Mouse (Mus musculus): ENCODE data around the gene Mad1l1. TPM values are rescaled to one million over a fixed set of nuclear protein-coding genes. Genes with fewer than 3 reads are reported as not detected.
A peak's percentile ranks its signal among the peaks of the same experiment; 100 is the strongest.

The Mad1l1 gene
- total RNA-seq, 2 experiments from 2014 or later = 22.1 to 28.5 TPM

- no peak for DNase-seq
Measured at GRCm38 (mm10) chr5:140324058-140324457, 2.7 kb upstream of the Mad1l1 start.

GRCm38 (mm10) chr5:140321756-140322575 lies 614 bp upstream of the Mad1l1 start:
- DNase-seq = no peak

GRCm38 (mm10) chr5:140316716-140317115 lies 4.6 kb downstream of the Mad1l1 start:
- no peak for DNase-seq

- peak; percentile 37 for DNase-seq
Measured at GRCm38 (mm10) chr5:140307602-140308001, 13.8 kb downstream of the Mad1l1 start.

GRCm38 (mm10) chr5:140306016-140306415 lies 15.3 kb downstream of the Mad1l1 start:
- DNase-seq = peak; percentile 77

GRCm38 (mm10) chr5:140298291-140298690 lies 23.1 kb downstream of the Mad1l1 start:
- DNase-seq = no peak

GRCm38 (mm10) chr5:140292152-140292551 lies 29.2 kb downstream of the Mad1l1 start:
- peak; percentile 64 for DNase-seq

- DNase-seq = no peak
Measured at GRCm38 (mm10) chr5:140289161-140289560, 32.2 kb downstream of the Mad1l1 start.

- no peak for DNase-seq
Measured at GRCm38 (mm10) chr5:140288287-140288686, 33.1 kb downstream of the Mad1l1 start.

- no peak for DNase-seq
Measured at GRCm38 (mm10) chr5:140284761-140285160, 36.6 kb downstream of the Mad1l1 start.

- no peak for DNase-seq
Measured at GRCm38 (mm10) chr5:140284011-140284410, 37.3 kb downstream of the Mad1l1 start.

GRCm38 (mm10) chr5:140282900-140283299 lies 38.5 kb downstream of the Mad1l1 start:
- DNase-seq = no peak

GRCm38 (mm10) chr5:140282376-140282775 lies 39.0 kb downstream of the Mad1l1 start:
- no peak for DNase-seq

- DNase-seq = no peak
Measured at GRCm38 (mm10) chr5:140280205-140280604, 41.1 kb downstream of the Mad1l1 start.

GRCm38 (mm10) chr5:140276779-140277178 lies 44.6 kb downstream of the Mad1l1 start:
- DNase-seq = no peak

- no peak for DNase-seq
Measured at GRCm38 (mm10) chr5:140270976-140271685, 50.2 kb downstream of the Mad1l1 start.

- DNase-seq = no peak
Measured at GRCm38 (mm10) chr5:140268396-140268795, 53.0 kb downstream of the Mad1l1 start.

- DNase-seq = no peak
Measured at GRCm38 (mm10) chr5:140267061-140267460, 54.3 kb downstream of the Mad1l1 start.

- peak; percentile 18 for DNase-seq
Measured at GRCm38 (mm10) chr5:140264825-140265575, 56.4 kb downstream of the Mad1l1 start.

GRCm38 (mm10) chr5:140263754-140264749 lies 57.3 kb downstream of the Mad1l1 start:
- DNase-seq = peak; percentile 39

- DNase-seq = no peak
Measured at GRCm38 (mm10) chr5:140262401-140262800, 59.0 kb downstream of the Mad1l1 start.

- DNase-seq = no peak
Measured at GRCm38 (mm10) chr5:140261313-140261712, 60.0 kb downstream of the Mad1l1 start.
